Mouse (Mus musculus): ENCODE results near the gene AC129217.1. TPM values are rescaled to one million over a fixed set of nuclear protein-coding genes. Genes with fewer than 3 reads are reported as not detected.
A peak's percentile ranks its signal among the peaks of the same experiment; 100 is the strongest.

Gene AC129217.1
- total RNA-seq (2021), result not detected

GRCm38 (mm10) chr19:8829660-8830059 lies at the start of gene AC129217.1:
Gene AC129217.1 (plus strand): TSS chr19:8829773.
- no peak for DNase-seq

DNA sequence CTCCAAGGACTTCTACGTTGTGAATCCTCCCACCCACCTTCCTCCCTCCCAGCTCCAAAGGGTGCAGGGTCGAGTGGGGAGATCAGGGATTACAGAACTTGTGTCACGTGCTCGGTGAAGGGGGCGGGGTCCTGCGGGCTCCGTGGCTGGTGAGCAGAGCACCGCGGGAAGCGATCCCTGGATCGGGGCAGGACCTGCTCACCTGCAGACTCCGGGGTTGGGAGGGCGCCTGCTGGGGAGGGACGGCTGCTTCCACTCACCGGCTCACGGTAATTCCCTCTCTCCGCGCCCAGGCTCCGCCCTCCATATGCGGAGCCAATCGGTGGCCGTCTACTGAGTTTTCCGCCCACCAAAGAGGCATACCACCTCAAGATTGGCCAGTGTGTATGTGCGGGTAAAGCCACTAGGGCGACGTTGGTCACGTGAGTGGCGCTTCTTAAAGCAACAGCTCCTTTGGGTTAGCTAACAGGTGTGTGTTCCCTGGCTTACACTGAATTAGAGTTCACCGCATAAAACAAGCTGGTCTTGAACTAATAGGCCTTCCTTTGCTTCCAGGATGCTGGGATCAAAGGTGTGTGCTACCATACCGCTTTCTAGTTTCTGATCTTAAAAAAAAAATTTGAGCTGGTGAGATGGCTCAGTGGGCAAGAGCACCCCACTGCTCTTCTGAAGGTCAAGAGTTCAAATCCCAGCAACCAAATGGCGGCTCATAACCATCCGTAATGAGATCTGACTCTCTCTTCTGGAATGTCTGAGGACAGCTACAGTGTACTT lies 43.4 kb upstream of the AC129217.1 start, which contains the start of gene Taf6l:
Gene Taf6l (minus strand): TSS at position 410 of the 774 bp plus-strand sequence.
- peak; percentile 90 for DNase-seq

- no peak for DNase-seq
These were observed 41.1 kb upstream of the AC129217.1 start for GRCm38 (mm10) chr19:8788521-8788920.

DNA sequence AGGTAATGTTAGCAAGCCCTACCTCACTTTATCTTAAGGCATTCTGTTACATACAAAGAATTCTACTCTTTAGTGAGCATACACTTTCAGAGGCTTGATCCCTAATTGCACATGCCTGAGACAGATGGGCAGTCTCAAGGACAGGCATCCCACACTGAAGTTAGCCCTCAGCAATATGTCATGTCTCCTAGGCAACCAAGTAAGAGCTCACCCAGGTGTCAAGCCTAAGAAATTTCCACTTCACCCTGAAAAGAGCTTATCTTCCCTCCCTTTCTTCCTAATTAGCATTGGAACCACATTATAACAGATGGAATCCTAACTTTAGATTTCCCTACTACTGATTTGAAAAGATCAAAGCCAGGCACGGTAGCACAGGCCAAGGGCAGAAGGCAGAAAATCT lies 40.4 kb upstream of the AC129217.1 start:
- no peak for DNase-seq

GRCm38 (mm10) chr19:8790171-8790570 lies 39.4 kb upstream of the AC129217.1 start:
- DNase-seq, result no peak

GRCm38 (mm10) chr19:8798264-8798946 lies 31.2 kb upstream of the AC129217.1 start, which contains the start of gene Polr2g:
Gene Polr2g (minus strand): TSS chr19:8798577.
- peak; percentile 92 for DNase-seq

DNA sequence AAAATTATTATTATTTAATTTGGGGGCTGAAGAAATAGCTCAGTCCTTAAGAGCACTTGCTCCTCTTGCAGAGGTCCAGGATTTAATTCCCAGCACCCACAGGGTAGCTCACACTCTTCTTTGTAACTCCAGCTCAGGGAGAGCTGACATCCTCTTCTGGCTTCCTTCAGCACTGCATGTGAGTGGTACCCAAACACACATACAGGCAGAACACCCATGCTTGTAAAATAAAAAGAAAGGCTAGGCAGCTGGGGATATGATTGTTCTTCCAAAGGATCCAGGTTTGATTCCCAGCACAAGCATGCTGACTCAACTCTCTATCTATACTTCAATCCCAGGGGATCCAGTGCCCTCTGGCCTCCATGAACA lies 30.6 kb upstream of the AC129217.1 start:
- DNase-seq, result no peak

- DNase-seq, result peak; percentile 93
These were observed 27.3 kb upstream of the AC129217.1 start, which contains the start of gene Zbtb3 for GRCm38 (mm10) chr19:8802130-8802821. Gene Zbtb3 (plus strand): TSS chr19:8802555.

- DNase-seq, result no peak
These were observed 26.3 kb upstream of the AC129217.1 start for GRCm38 (mm10) chr19:8803204-8803780.

GRCm38 (mm10) chr19:8803879-8804660 lies 25.5 kb upstream of the AC129217.1 start:
- no peak for DNase-seq

DNA sequence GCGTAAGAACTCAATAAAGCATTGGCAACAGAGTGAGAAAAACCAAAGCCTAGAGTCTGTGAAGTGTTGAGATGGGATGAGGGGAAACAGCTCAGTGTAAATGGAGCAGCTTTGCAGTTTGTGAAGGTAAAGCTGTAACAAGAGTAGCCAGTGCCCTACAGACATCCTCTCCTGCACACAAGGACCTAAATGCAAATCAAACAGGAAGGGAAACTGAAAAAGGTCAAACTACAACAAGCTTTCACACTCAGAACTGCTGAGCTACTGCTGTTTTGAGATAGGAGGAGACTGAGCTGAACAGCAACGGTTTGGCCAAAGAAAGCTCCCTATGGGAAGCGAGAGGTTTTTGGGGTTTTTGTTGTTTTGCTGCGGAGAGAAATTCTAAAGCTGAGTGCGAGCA lies 22.8 kb upstream of the AC129217.1 start:
- DNase-seq, result no peak

DNA sequence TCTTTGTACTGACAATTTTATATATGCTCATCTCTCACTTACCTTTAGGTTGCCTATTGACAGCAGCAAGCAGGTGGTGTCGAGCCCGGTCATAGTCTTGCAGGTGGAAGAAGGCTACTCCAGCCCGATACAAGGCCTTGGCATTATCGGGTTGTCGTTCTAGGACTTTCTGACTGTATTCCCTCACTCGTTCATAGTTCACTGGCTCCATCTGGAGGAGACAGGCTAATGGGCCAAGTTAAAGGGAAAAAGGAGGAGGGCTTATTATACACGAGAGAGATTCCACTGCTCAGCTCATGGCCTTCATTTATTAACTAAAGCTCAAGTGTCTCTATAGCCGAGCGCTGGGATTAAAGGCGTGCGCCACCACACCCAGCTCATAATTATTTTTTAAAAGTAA lies 13.8 kb upstream of the AC129217.1 start:
- no peak for DNase-seq

DNA sequence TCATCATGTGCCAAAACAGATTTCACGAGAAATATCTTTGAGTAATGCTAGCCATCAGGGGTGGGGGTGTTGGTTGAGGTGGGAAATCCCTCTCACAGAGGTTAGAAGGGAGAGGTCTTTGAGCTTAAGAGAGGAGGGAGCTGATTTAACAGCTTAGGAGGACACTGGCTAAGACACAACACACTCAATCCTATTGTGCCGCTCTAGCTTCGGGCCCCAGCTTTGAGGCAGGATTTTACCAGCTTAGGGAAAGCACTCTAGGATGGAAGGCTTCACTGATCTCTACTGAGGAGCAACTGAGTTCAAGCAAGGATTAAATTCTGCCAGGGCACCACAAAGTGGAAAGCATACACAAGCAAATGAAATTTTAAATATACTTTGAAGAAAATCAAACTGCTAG lies 12.6 kb upstream of the AC129217.1 start:
- no peak for DNase-seq

GRCm38 (mm10) chr19:8818301-8818798 lies 11.2 kb upstream of the AC129217.1 start:
- DNase-seq, result no peak

GRCm38 (mm10) chr19:8818801-8819595 lies 10.6 kb upstream of the AC129217.1 start, which contains the start of gene Ttc9c:
Gene Ttc9c (minus strand): TSS chr19:8819333.
- DNase-seq, result peak; percentile 96

DNA sequence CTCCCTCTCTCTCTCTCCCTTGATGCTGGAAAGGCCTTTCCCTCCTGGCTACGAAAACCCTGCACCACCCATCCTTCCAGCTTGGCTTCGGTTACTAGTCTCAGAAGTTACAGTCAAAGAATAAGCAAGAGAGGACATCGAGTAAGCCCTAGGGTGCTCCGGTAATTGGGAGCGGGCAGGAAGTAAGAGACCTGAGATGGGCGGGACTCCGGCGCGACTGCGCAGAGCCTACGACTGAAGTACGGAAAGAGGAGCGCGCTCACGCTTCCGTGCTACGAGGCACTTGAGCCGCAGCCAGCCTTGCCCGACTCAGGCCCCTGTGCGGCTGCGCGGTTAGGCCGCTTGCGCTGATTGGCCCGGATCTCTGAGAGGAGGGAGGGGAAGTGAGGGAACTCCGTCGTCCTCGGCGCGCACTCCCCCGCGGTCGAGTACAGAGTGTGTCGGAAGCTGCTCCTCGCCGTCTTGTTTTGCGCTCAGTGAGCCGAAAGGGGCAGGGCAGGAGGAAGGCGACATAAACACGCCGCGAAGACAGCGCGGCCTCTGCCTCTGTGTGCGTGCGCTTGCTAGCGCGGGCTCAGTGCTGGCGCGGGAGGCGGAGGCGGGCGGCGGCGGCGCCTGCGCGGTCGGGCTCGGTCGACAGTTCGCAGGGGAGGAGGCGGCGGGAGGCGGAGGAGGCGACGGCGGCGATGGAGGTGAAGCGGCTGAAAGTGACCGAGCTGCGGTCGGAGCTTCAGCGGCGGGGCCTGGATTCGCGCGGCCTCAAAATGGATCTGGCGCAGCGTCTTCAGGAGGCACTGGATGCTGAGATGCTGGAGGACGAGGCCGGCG lies 9.8 kb upstream of the AC129217.1 start, which contains the start of gene Hnrnpul2:
Gene Hnrnpul2 (plus strand): TSS at position 415 of the 828 bp plus-strand sequence.
- DNase-seq, result peak; percentile 98

DNA sequence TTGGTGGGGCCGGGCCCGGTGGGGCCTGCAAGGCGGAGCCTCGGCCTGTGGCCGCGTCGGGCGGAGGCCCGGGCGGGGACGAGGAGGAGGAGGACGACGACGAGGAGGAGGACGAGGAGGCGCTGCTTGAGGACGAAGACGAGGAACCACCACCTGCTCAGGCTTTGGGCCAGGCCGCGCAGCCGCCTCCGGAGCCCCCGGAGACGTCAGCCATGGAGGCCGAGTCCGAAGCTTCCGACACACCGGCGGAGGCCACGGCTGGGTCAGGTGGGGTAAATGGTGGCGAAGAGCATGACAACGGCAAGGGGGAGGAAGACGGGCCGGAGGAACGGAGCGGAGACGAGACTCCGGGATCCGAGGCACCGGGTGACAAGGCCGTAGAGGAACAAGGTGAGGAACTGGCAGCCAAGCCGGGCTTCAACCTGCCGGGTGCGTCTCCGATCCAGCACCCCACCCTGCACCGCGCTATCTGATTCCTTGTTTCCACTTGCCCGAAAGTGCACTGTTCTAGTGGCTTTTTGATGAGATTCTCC lies 9.1 kb upstream of the AC129217.1 start:
- no peak for DNase-seq

DNA sequence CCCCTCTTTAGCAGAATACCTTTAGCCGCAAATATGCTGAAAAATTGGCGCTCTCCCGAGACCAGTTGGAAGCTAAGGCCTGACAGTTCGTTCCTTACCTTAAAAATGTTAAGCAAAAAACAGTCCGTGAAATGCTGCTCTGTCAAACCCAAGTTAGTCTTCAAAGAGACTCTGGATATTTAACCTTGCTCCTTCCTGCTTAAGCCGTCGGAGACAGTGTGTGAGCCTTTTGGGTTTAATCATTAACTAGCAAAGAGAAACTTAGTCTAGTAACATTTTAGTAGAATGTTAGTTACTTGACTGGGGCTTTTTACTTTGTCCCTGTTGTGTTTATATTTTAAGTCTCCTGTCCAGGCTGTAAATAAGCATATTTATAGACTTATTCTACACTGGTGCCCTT lies 8.4 kb upstream of the AC129217.1 start:
- DNase-seq, result no peak

DNA sequence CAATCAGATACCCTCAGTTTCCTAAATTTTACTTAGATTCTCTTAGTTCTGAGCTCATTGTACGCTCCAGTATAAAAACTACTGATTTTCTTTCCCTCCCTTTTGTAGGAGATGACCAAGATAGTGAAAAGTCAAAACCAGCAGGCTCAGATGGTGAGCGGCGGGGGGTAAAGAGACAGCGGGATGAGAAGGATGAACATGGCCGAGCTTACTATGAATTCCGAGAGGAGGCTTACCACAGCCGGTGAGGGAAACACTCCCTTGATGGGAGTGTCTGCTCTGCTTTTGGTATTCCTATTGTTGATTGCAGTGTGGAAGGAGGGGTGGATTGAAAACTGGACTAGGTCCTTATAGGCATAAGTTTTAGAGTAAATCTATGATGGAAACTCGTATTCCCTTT lies 6.9 kb upstream of the AC129217.1 start:
- DNase-seq, result no peak

Measured in heart, postnatal 4 days (tissue).